Mouse (Mus musculus) midbrain, embryonic 13.5 days (tissue): ENCODE data around the gene Rab3ip. TPM values are rescaled to one million over a fixed set of nuclear protein-coding genes. Genes with fewer than 3 reads are reported as not detected.

Source experiments
- ATAC-seq: fragments of 200-750 bp; cut with Nextera tagmentation; 2 replicates; pipeline ENCODE4 v1.8.0; 2017; ENCODE audit warnings: mild to moderate bottlenecking, moderate TSS enrichment, moderate library complexity
- H3K27ac ChIP-seq: fragments of 300-500 bp; sonication (generic); 2 replicates; pipeline ENCODE4 v1.5.1; 2015; ENCODE audit warnings: inconsistent platforms, mild to moderate bottlenecking, moderate library complexity
- H3K27me3 ChIP-seq: fragments of 300-500 bp; sonication (generic); 2 replicates; pipeline ENCODE4 v1.6.1; 2015; ENCODE audit warnings: mild to moderate bottlenecking, inconsistent platforms
- H3K36me3 ChIP-seq: fragments of 300-500 bp; sonication (generic); 2 replicates; pipeline ENCODE4 v1.6.1; 2015; ENCODE audit warnings: mild to moderate bottlenecking, inconsistent platforms
- H3K4me1 ChIP-seq: fragments of 300-500 bp; sonication (generic); replicated peaks from 2 replicates; pipeline ENCODE4 v1.6.1; 2015; ENCODE audit warnings: inconsistent platforms
- H3K4me2 ChIP-seq: fragments of 300-500 bp; sonication (generic); replicated peaks from 2 replicates; pipeline ENCODE4 v1.6.1; 2015; ENCODE audit warnings: moderate library complexity, mild to moderate bottlenecking, inconsistent platforms
- H3K4me3 ChIP-seq: fragments of 300-500 bp; sonication (generic); replicated peaks from 2 replicates; pipeline ENCODE4 v1.5.1; 2015; ENCODE audit warnings: mild to moderate bottlenecking, inconsistent platforms
- H3K9ac ChIP-seq: fragments of 300-500 bp; sonication (generic); replicated peaks from 2 replicates; pipeline ENCODE4 v1.6.1; 2015; ENCODE audit warnings: mild to moderate bottlenecking, inconsistent platforms
- H3K9me3 ChIP-seq: fragments of 300-500 bp; sonication (generic); 2 replicates; pipeline ENCODE4 v1.6.1; 2016; ENCODE audit warnings: mild to moderate bottlenecking, inconsistent platforms
- WGBS: fragments of 180-500 bp; shearing (Covaris S2); methylation state at CpG from one replicate; pipeline ENCODE4 v1.1.7; 2015; 5-methylcytosine and 5-hydroxymethylcytosine counted together
- polyA plus RNA-seq: library from polyadenylated mRNA; unstranded; fragments of >200 nt; fragmentation: Nextera tagmentation; extraction: Ambion mirVana; gene quantifications from 2 replicates; pipeline ENCODE4 v1.2.1, GENCODE M21; 2015

Rab3ip gene
- polyA plus RNA-seq, 1 experiment from 2014 or later: 43.9 TPM

GRCm38 (mm10) chr10:116884552-116884951 lies 66.0 kb downstream of the Rab3ip start:
- Histone ChIP-seq H3K4me2 (no peak overlapping the region), H3K36me3 (no peaks in the 10 kb centered on the region)
- ATAC-seq: no peak

GRCm38 (mm10) chr10:116883531-116883930 lies 67.0 kb downstream of the Rab3ip start:
- H3K36me3 ChIP-seq: no peaks in the 10 kb centered on the region
- H3K9ac ChIP-seq: no peak overlapping the region
- no peak overlapping the region for H3K4me3 ChIP-seq
- no peak overlapping the region for H3K27ac ChIP-seq
- no peak overlapping the region for H3K4me2 ChIP-seq
- no peak for ATAC-seq
- H3K9me3 ChIP-seq: no peaks in the 10 kb centered on the region
- no peaks in the 10 kb centered on the region for H3K27me3 ChIP-seq
- H3K4me1 ChIP-seq: no peaks in the 10 kb centered on the region
- WGBS: 76% methylated on average over 5 of the region's 5 CpGs

More at GRCm38 (mm10) chr10:116884552-116884951, 66.0 kb downstream of the Rab3ip start:
- H3K27me3 ChIP-seq: no peaks in the 10 kb centered on the region
- H3K4me3 ChIP-seq: no peak overlapping the region
- no peaks in the 10 kb centered on the region for H3K9me3 ChIP-seq
- 87% methylated on average over 3 of the region's 3 CpGs for WGBS
- H3K4me1 ChIP-seq: no peaks in the 10 kb centered on the region
- H3K9ac ChIP-seq: no peak overlapping the region
- no peak overlapping the region for H3K27ac ChIP-seq

GRCm38 (mm10) chr10:116877436-116877835 lies 73.1 kb downstream of the Rab3ip start:
- WGBS: 88% methylated on average over 4 of the region's 4 CpGs
- Histone ChIP-seq H3K27ac (no peak overlapping the region), H3K4me3 (no peak overlapping the region), H3K36me3 (no peaks in the 10 kb centered on the region), H3K4me1 (no peaks in the 10 kb centered on the region), H3K4me2 (no peak overlapping the region), H3K9ac (no peak overlapping the region), H3K9me3 (no peaks in the 10 kb centered on the region), H3K27me3 (no peaks in the 10 kb centered on the region)
- ATAC-seq: no peak

- Histone ChIP-seq H3K4me1 (no peaks in the 10 kb centered on the region), H3K4me3 (no peak overlapping the region), H3K9me3 (no peaks in the 10 kb centered on the region), H3K27ac (no peak overlapping the region), H3K27me3 (no peaks in the 10 kb centered on the region), H3K36me3 (no peaks in the 10 kb centered on the region), H3K9ac (no peak overlapping the region), H3K4me2 (no peak overlapping the region)
- no peak for ATAC-seq
- 89% methylated on average over 9 of the region's 9 CpGs for WGBS
Measured at GRCm38 (mm10) chr10:116874490-116874889, 76.1 kb downstream of the Rab3ip start.

- WGBS: 71% methylated on average over 14 of the region's 14 CpGs
- Histone ChIP-seq H3K4me3 (no peak overlapping the region), H3K9me3 (no peaks in the 10 kb centered on the region), H3K27ac (no peak overlapping the region), H3K4me1 (no peaks in the 10 kb centered on the region), H3K27me3 (no peaks in the 10 kb centered on the region), H3K4me2 (no peak overlapping the region), H3K9ac (no peak overlapping the region), H3K36me3 (no peaks in the 10 kb centered on the region)
- no peak for ATAC-seq
Measured at GRCm38 (mm10) chr10:116872016-116872410, 78.6 kb downstream of the Rab3ip start.

- Histone ChIP-seq H3K4me2 (no peak overlapping the region), H3K9me3 (no peaks in the 10 kb centered on the region), H3K4me1 (no peaks in the 10 kb centered on the region), H3K27ac (no peak overlapping the region), H3K27me3 (no peaks in the 10 kb centered on the region), H3K9ac (no peak overlapping the region), H3K4me3 (no peak overlapping the region), H3K36me3 (no peaks in the 10 kb centered on the region)
- 86% methylated on average over 12 of the region's 12 CpGs for WGBS
- no peak for ATAC-seq
Measured at GRCm38 (mm10) chr10:116871329-116872015, 79.1 kb downstream of the Rab3ip start.

- no peaks in the 10 kb centered on the region for H3K9me3 ChIP-seq
- no peak for ATAC-seq
Measured at GRCm38 (mm10) chr10:116870819-116871218, 79.8 kb downstream of the Rab3ip start.

More at GRCm38 (mm10) chr10:116870819-116871218, 79.8 kb downstream of the Rab3ip start:
- 82% methylated on average over 6 of the region's 6 CpGs for WGBS
- no peaks in the 10 kb centered on the region for H3K4me1 ChIP-seq
- H3K27ac ChIP-seq: no peak overlapping the region
- H3K4me3 ChIP-seq: no peak overlapping the region
- H3K36me3 ChIP-seq: no peaks in the 10 kb centered on the region
- H3K27me3 ChIP-seq: no peaks in the 10 kb centered on the region
- no peak overlapping the region for H3K9ac ChIP-seq
- no peak overlapping the region for H3K4me2 ChIP-seq

Other genes starting within 250 kb of the Rab3ip start
- gene Myrfl, start 53.9 kb downstream of the Rab3ip start, polyA plus RNA-seq: 0.12 TPM in 1 of 2 replicates, not detected in the other
- gene Gm10271, start 21.8 kb upstream of the Rab3ip start, polyA plus RNA-seq: not detected in 2 replicates
- gene Best3, start 35.5 kb upstream of the Rab3ip start, polyA plus RNA-seq: 0.09 and 0.15 TPM in 2 replicates
- gene Lrrc10, start 94.6 kb upstream of the Rab3ip start, polyA plus RNA-seq: not detected in 2 replicates
- gene Cct2, start 113.0 kb upstream of the Rab3ip start, polyA plus RNA-seq: 280 and 281 TPM in 2 replicates
- gene Frs2, start 197.8 kb upstream of the Rab3ip start, polyA plus RNA-seq: 19.0 and 22.2 TPM in 2 replicates